Mouse (Mus musculus) thymus, adult 2 months (tissue): ENCODE measurements around the gene BC005561. TPM values are rescaled to one million over a fixed set of nuclear protein-coding genes. Genes with fewer than 3 reads are reported as not detected.
"Not testable (repeated sequence)": the region's sequence is repeated elsewhere in the genome, so short reads cannot be mapped to it uniquely, and the experiment has no call there.

Experiments
- DNase-seq: peaks from one replicate; pipeline ENCODE4 v3.0.0; 2021
- H3K27ac ChIP-seq: fragments of 200-500 bp; 2 replicates; pipeline ENCODE4 v1.5.1; 2012; ENCODE audit warnings: low read length, control low read depth; ENCODE audit not compliant: control insufficient read depth, insufficient read depth
- H3K27me3 ChIP-seq: fragments of 200-500 bp; 2 replicates; pipeline ENCODE4 v1.6.1; 2012; ENCODE audit warnings: mild to moderate bottlenecking, low read length, moderate library complexity, mixed read lengths; ENCODE audit not compliant: control insufficient read depth, insufficient read depth
- H3K36me3 ChIP-seq: fragments of 200-500 bp; 2 replicates; pipeline ENCODE4 v1.6.1; 2012; ENCODE audit warnings: mild to moderate bottlenecking, low read length, moderate library complexity; ENCODE audit not compliant: control insufficient read depth, insufficient read depth
- H3K4me1 ChIP-seq: fragments of 200-500 bp; replicated peaks from 2 replicates; pipeline ENCODE4 v1.6.1; 2012; ENCODE audit warnings: low read length; ENCODE audit not compliant: control insufficient read depth, insufficient read depth
- H3K4me3 ChIP-seq: fragments of 200-500 bp; 2 replicates; pipeline ENCODE4 v1.5.1; 2012; ENCODE audit warnings: mild to moderate bottlenecking, low read length, control low read depth, moderate library complexity; ENCODE audit not compliant: control insufficient read depth, insufficient read depth
- CTCF ChIP-seq: fragments of 200-500 bp; IDR thresholded peaks from 2 replicates; pipeline ENCODE4 v1.5.1; 2012; ENCODE audit warnings: mild to moderate bottlenecking, control low read depth, low read length, moderate library complexity, borderline replicate concordance; ENCODE audit not compliant: control insufficient read depth, poor library complexity, insufficient read depth; ENCODE audit errors: extremely low read depth
- POLR2A ChIP-seq: fragments of 200-500 bp; IDR thresholded peaks from 2 replicates; pipeline ENCODE4 v1.6.1; 2012; ENCODE audit warnings: mild to moderate bottlenecking, low read length, control low read depth, moderate library complexity; ENCODE audit not compliant: control insufficient read depth, poor library complexity, insufficient read depth; ENCODE audit errors: extremely low read depth
- WGBS: fragments of 180-500 bp; shearing (Covaris S2); methylation state at CpG from one replicate; pipeline ENCODE4 v1.1.7; 2018; 5-methylcytosine and 5-hydroxymethylcytosine counted together
- polyA plus RNA-seq: library from polyadenylated mRNA; depleted of rRNA; stranded (reverse); fragments of >200 nt; gene quantifications from 2 replicates; pipeline ENCODE4 v1.2.3, GENCODE M21; 2012

BC005561 gene
- polyA plus RNA-seq, 1 experiment = 1.6 TPM

GRCm38 (mm10) chr5:104504883-104505282 lies 3.3 kb upstream of the BC005561 start:
- H3K4me1 ChIP-seq = no peaks in the 10 kb centered on the region; the same call in 1 of the 2 replicates
- DNase-seq = no peak
- H3K27me3 ChIP-seq = no peaks in the 10 kb centered on the region
- no peaks in the 10 kb centered on the region for H3K36me3 ChIP-seq
- no peak overlapping the region for H3K27ac ChIP-seq
- TF ChIP-seq CTCF (no peak), POLR2A (no peak)
- no peak overlapping the region for H3K4me3 ChIP-seq
- 94% methylated on average over 2 of the region's 2 CpGs for WGBS

GRCm38 (mm10) chr5:104507829-104508194 lies 340 bp upstream of the BC005561 start:
- H3K27me3 ChIP-seq = no peaks in the 10 kb centered on the region
- WGBS = 4% methylated on average over 2 of the region's 2 CpGs
- no peak overlapping the region for H3K4me3 ChIP-seq
- no peak for TF ChIP-seq CTCF
- no peak for TF ChIP-seq POLR2A
- H3K27ac ChIP-seq = no peak overlapping the region
- H3K4me1 ChIP-seq = no peaks in the 10 kb centered on the region; the same call in 1 of the 2 replicates
- H3K36me3 ChIP-seq = no peaks in the 10 kb centered on the region
- DNase-seq = no peak

GRCm38 (mm10) chr5:104511211-104511610 lies 3.1 kb downstream of the BC005561 start:
- Histone ChIP-seq H3K27ac (no peak overlapping the region), H3K4me3 (no peak overlapping the region), H3K36me3 (no peaks in the 10 kb centered on the region), H3K27me3 (no peaks in the 10 kb centered on the region), H3K4me1 (no peaks in the 10 kb centered on the region; the same call in 1 of the 2 replicates)
- 99% methylated on average over 3 of the region's 3 CpGs for WGBS
- DNase-seq = no peak
- TF ChIP-seq CTCF (no peak), POLR2A (no peak)

GRCm38 (mm10) chr5:104538612-104539011 lies 30.5 kb downstream of the BC005561 start:
- 98% methylated on average over 1 of the region's 1 CpGs for WGBS

GRCm38 (mm10) chr5:104539331-104539730 lies 31.2 kb downstream of the BC005561 start:
- Histone ChIP-seq H3K36me3 (peaks cover 17% of the 10 kb centered on the region), H3K27ac (no peak overlapping the region), H3K27me3 (no peaks in the 10 kb centered on the region), H3K4me1 (no peaks in the 10 kb centered on the region), H3K4me3 (no peak overlapping the region)
- DNase-seq = no peak
- TF ChIP-seq POLR2A (no peak), CTCF (no peak)
- WGBS = 95% methylated on average over 4 of the region's 4 CpGs

More at GRCm38 (mm10) chr5:104538612-104539011, 30.5 kb downstream of the BC005561 start:
- Histone ChIP-seq H3K4me1 (no peaks in the 10 kb centered on the region), H3K4me3 (no peak overlapping the region), H3K36me3 (peaks cover 17% of the 10 kb centered on the region), H3K27me3 (no peaks in the 10 kb centered on the region), H3K27ac (no peak overlapping the region)
- TF ChIP-seq CTCF (no peak), POLR2A (no peak)
- DNase-seq = no peak

- not testable (repeated sequence) for H3K4me1 ChIP-seq, H3K27ac ChIP-seq, H3K4me3 ChIP-seq, H3K36me3 ChIP-seq, H3K27me3 ChIP-seq, DNase-seq
- 80% methylated on average over 1 of the region's 1 CpGs for WGBS
These were observed 59.9 kb downstream of the BC005561 start for GRCm38 (mm10) chr5:104568079-104568478.

GRCm38 (mm10) chr5:104570766-104571165 lies 62.6 kb downstream of the BC005561 start:
- H3K4me3 ChIP-seq = no peak overlapping the region
- H3K27ac ChIP-seq = no peak overlapping the region
- H3K27me3 ChIP-seq = no peaks in the 10 kb centered on the region
- 0 out of 2 replicates have a peak, but pooled peaks cover 4% of the 10 kb centered on the region for H3K36me3 ChIP-seq
- TF ChIP-seq POLR2A (no peak), CTCF (no peak)
- 70% methylated on average over 6 of the region's 6 CpGs for WGBS
- no peak for DNase-seq
- H3K4me1 ChIP-seq = no peaks in the 10 kb centered on the region
